Mouse (Mus musculus): ENCODE measurements around the gene Elob.

Elob gene

GRCm38 (mm10) chr17:23829064-23829619 lies at the start of gene Elob:
Gene Elob, minus strand, starts transcription at chr17:23829136.
- peak; percentile 90 for DNase-seq

- no peak for DNase-seq
Measured at GRCm38 (mm10) chr17:23877166-23877565, 48.2 kb upstream of the Elob start.

DNA sequence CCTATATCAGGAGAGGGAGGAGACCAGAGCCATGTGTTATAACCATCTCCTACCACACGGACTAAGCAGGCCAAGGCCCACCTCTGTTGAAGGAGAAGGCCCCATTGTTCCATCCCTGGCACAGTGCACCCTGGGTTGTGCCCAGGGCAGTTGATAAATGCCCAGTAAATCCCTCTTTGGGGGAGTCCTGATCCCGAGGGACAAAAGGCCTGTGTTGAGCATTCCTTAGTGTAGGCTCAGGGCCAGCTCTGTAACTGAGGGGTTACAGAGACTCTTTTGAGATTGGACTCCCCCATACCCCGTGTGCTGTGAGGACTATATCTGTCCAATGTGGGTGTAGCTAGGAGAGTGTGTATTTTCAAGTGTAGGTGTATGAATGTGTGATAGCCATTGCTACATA lies 47.8 kb upstream of the Elob start:
- DNase-seq = no peak

DNA sequence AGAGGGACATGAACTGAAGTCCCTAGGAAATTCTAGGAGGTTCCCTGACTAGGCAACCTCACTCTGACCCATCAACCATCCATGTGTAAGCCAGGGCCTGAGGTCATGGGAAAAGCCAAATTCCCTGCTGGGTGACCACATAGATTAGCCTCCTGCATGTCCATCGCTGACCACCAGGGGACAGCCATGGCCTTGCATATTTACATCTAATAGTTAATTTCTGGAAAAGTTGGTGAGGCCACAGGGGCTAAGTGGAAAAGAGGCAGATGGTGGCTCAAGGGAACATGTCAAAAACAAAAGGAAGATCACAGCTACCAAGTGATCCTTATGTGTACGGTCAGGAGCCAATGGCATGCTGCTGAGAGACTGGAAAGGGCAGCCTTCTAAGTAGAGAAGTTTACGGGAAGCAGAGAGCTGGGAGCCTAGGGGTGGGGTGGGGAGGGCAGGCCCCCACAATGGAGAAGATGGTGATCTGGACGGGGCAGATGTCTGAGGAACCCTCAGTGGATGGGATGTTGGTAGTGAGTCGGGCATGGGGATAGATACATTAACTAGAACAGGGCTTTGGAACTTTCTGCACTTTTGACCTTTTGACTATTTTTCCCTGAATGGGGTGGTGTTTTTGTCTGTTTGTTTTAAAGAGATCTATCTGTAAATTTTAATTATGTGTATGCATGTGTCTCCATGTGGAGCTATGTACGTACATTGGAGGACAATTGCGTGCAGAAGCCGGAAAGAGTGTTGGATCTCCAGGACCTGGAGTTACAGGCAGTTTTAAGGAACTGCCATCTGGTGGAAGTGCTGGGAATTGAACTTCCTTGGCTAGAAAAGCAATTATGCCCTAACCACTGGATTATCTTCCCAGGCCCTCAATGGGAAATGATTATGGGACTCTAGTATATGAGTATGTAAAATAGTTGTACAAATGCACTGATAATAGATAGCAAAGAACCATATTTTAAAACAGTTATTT lies 45.2 kb upstream of the Elob start:
- peak; percentile 65 for DNase-seq

DNA sequence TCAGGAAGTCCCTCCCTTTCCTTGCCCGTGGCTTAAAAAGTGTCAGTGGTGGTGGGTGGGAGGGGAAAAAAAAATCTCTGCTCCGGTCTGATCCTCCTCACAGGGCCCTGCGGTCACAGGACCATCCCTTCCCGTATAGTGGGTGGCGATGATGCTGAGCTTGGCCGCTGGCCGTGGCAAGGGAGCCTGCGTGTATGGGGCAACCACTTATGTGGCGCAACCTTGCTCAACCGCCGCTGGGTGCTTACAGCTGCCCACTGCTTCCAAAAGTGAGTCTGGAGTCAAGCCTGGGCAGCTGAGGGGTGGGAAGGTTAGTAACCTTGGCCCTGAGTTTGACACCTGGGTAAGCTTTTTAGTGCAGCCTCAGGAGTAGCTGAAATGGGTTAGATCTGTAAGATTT lies 39.6 kb upstream of the Elob start:
- DNase-seq = no peak

GRCm38 (mm10) chr17:23867756-23868155 lies 38.8 kb upstream of the Elob start, which contains the start of gene Prss21:
Gene Prss21, plus strand, starts transcription at chr17:23868056.
- no peak for DNase-seq

GRCm38 (mm10) chr17:23862926-23863325 lies 34.0 kb upstream of the Elob start:
- no peak for DNase-seq

- DNase-seq = no peak
Measured at GRCm38 (mm10) chr17:23857913-23858312, 29.0 kb upstream of the Elob start.

- DNase-seq = no peak
Measured at GRCm38 (mm10) chr17:23857193-23857592, 28.3 kb upstream of the Elob start.

GRCm38 (mm10) chr17:23854229-23854765 lies 25.4 kb upstream of the Elob start:
- DNase-seq = no peak

DNA sequence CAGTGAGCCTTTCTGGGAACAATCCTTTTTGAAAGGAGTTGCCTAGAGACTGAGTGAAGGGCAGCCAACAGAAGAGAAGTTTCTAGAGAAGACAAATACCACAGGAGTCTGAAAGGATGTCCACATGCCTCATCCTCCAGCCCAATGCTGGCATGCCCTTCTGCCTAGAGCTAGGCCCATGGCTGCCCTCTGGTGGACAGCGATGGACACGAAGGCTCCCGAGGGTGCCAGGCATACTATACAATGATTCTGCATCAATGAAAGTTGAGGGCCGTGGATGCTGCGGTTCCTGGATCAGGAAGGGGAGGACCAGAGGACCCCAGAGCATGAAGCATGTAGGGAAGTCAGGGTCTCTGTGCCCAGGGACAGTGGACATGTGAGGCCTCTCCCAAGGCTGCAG lies 24.4 kb upstream of the Elob start:
- no peak for DNase-seq

DNA sequence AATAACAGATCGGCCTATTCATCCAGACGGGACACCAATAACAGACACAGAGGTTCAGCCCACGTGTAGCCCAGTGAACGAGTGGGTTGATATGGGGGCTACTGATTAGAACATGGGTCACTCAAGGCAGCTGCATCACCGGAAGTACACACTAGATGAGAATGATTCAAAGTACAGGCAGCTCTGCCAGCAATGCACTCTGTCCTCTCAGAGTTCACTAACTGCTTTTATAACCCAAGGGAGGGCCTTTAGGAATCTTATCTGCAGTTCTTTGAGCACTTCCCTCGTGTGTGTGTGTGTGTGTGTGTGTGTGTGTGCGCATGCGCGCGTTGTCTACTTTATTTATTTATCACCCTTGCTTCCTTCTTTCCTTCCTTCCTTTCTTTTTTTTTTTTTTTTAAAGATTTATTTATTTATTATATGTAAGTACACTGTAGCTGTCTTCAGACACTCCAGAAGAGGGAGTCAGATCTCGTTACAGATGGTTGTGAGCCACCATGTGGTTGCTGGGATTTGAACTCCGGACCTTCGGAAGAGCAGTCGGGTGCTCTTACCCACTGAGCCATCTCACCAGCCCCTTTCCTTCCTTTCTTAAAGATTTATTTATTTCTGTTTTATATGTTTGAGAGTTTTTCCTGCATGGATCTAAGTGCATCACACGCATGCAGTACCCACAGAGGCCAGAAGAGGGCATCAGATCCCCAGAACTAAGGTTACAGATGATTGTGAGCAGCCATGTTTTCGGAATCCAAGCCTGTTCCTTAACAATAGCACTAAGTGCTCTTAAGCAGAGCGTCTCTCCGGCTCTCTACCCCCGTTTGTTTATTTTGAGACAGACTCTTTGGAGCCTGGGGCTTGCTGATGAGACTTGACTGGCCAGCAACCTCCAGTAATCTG lies 22.2 kb upstream of the Elob start:
- DNase-seq = peak; percentile 58

- DNase-seq = no peak
Measured at GRCm38 (mm10) chr17:23850028-23850427, 21.1 kb upstream of the Elob start.

GRCm38 (mm10) chr17:23843812-23844273 lies 14.9 kb upstream of the Elob start, which contains the start of the genes Prss32 and Prss41:
Gene Prss32, plus strand, starts transcription at chr17:23843855.
Gene Prss41, minus strand, starts transcription at chr17:23844172.
- peak; percentile 67 for DNase-seq

DNA sequence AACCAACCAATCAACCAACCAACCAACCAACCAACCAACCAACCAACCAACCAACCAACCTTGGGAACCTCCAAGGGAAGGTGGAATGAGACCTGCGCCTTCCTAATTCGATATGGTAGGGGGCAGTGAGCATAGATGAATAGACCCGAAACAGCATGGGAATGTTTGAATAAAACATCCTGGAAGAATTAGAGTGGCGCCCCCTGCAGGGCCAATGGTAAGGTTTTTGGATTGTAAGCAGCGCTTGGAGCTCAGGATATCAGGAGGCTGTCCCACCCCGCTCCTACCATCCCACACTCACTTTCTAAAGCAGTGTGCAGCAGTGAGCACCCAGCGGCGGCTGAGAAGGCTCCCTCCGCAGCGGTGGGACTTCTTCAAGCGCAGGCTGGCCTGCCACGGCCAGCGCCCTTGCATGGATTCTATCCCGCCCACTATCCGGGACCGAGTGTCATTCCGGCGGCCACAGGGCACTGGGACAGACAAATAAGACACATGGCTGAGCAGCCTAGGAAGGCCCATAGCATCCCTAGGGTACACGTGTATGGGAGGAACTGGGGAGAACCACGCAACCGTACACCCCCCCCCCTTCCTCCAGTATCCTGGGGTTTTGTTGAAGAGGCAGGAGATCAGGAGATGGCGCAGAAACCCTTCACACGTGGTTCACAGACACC lies 14.3 kb upstream of the Elob start:
- DNase-seq = no peak

- peak; percentile 74 for DNase-seq
Measured at GRCm38 (mm10) chr17:23841145-23841544, 12.2 kb upstream of the Elob start.

GRCm38 (mm10) chr17:23836006-23836575 lies 7.2 kb upstream of the Elob start, which contains the start of gene Prss33:
Gene Prss33, minus strand, starts transcription at chr17:23836056.
- no peak for DNase-seq

GRCm38 (mm10) chr17:23831201-23831600 lies 2.3 kb upstream of the Elob start:
- DNase-seq = peak; percentile 28

DNA sequence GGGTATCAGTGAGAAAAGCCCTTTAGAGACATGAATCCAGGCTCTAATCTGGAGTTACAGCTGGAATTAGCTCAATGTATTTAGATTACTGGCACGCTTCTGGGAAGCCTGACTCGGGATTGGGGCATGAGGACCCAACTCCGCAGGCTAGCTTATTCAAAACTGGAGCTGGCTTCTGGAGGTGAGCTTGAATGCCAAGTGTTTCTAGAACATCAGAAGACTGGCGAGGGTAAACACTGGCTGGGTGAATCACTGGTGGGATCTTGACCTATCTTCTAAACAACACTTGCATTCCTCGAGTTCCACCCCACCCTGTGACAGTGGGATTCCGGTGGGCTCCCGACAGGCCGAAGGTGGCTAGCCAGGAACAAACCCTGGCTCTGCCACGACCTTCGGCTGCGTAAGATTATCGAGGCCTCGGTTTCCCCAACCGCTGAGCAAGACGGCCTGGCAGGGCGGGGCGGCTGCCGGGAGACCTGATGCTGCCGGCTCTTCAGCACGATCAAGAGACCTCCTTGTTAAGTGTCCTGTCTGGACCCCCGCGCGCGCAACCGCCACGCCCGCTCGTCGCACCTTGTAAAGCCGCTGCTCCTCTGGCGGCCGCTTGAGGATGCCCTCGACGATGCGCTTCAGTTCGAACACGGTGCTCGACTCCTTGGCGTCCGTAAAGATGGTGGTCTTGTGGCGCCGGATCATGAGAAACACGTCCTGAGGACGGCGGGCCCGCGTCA lies 500 bp downstream of the Elob start:
- peak; percentile 68 for DNase-seq

DNA sequence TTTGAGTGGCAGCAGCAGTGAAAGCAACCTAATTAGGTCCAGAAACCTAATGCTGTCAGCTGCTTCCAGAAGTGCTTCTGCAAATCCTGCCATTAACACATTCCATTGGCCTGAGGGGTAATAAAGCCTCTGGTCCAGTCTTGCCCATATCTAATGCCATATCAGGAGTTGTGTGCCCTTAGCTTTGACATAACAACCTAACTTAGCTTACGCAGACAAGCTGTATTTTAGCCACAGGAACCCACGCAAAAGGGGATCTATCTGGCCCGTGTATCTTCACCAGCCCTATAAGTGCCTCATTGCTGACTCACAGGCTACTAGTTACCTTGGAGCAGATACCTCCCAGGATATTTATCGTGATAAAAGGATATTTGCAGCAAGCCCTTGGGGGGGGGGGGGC lies 3.3 kb downstream of the Elob start:
- no peak for DNase-seq

DNA sequence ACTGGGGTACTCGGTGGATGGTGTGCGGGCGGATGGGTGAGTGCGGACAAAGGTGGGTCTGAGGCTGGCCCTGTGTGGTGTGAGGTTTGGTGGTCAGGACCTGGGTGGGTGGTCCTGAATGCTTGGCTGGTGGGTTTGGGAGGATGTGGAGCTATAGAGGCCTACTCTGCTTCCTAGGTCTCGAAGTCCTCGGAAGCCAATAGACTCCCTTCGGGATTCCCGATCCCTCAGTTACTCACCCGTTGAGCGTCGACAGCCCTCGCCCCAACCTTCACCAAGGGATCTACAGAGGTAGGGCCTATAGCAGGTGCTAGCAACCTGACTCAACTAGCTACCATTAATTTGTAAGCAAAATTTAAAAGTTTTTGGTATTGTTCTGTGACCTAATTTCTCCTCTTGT lies 5.3 kb downstream of the Elob start:
- DNase-seq = no peak
